Mouse (Mus musculus) MEL (cell line): ENCODE results near the gene Nrxn3.

ENCODE experiments used
- CHD2 ChIP-seq: IDR thresholded peaks from 2 replicates; pipeline ENCODE4 v1.6.1; 2011; ENCODE audit warnings: low read length, improper control_type of control experiment
- GATA1 ChIP-seq: IDR thresholded peaks from 2 replicates; pipeline ENCODE4 v1.6.1; 2011; ENCODE audit warnings: low read depth, low read length, improper control_type of control experiment

DNA sequence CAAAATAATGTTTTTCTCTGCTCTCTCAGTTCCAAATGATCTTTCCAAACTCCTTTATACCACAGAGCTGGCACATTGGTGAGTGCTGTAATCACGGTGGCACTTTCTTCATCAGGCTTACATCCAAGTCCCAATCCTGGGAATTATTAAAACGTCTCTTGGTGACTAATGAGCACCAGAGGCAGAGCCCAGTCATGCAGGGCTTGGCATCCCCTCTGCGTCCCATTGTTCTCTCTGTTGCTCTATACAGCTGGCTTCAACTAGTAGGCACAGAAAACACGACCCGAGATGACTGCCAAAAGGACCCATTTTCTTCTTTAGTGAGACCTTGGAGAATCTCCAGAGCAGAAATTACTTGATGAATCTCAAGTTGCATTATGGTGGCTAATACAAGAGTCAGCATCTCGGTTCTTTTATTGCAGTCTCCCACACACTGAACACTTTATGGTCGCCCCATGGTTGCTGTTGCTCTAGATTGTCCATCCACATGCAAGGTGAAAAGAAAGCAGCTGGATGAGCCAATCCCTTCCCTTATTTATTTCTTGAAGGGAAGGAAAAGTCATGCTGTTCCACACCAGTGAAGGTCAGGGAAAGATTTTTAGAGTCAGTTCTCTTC is 1552.1 kb downstream of the Nrxn3 start:
- TF ChIP-seq GATA1 = no peak
- no peak for TF ChIP-seq CHD2
